Mouse (Mus musculus): ENCODE measurements at regions not wholly inside any gene's neighbourhood (a gene's known extent, or its start where the extent isn't known, plus 50 kb on each side); places are given as distances from the start of the nearest gene placed in this dataset.
A peak's percentile ranks its signal among the peaks of the same experiment; 100 is the strongest.

DNA sequence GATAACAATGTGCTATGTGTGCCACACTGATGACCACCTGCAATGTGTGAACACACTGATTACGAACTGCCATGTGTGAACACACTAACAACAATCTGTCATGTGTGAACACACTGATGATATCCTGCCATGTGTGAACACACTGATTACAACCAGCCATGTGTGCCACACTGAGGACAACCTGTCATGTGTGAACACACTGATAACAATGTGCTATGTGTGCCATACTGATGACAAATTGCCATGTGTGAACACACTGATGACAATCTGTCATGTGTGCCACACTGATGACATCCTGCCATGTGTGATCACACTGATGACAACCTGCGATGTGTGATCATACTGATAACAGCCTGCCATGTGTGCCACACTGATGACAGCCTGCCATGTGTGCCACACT lies 316.3 kb downstream of the Sox9 start:
- no peaks in the 10 kb centered on the region for H3K36me3 ChIP-seq
- no peaks in the 10 kb centered on the region for H3K9me3 ChIP-seq
- no peak overlapping the region for H3K4me3 ChIP-seq
- ATAC-seq (ENCODE audit: extremely low read depth, insufficient number of reproducible peaks, low FRiP score, low TSS enrichment), result no peak
- H3K4me2 ChIP-seq, result no peak overlapping the region
- no peak overlapping the region for H3K9ac ChIP-seq
- no peak overlapping the region for H3K27ac ChIP-seq (replicated peaks)
- H3K4me1 ChIP-seq, result peaks cover 33% of the 10 kb centered on the region
- H3K27me3 ChIP-seq (replicated peaks), result no peaks in the 10 kb centered on the region
- WGBS, result 86% methylated on average over 2 of the region's 2 CpGs

DNA sequence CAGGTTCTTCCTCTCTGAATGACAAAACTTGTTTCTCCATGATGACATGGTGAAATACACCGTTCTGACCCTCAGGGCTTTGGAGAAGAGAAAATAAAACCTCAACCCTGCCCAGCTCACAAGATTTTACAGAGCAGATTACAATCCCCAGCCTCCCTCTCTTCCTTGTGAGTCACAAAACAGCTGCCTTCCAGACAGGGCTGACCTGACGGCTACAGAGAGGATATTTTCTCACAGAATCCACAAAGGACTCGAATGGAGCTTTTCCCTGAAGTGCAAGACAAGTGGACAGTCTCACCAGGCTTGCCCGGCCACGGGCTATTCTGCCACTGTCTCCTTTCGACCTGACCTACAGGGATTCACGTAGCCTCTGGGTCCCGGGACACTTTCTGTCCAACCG lies 318.8 kb downstream of the Sox9 start:
- H3K9ac ChIP-seq, result 0 out of 2 replicates have a peak overlapping the region, but pooled peaks have one; percentile 42
- H3K27me3 ChIP-seq (replicated peaks), result 0 out of 2 replicates have a peak, but pooled peaks cover 3% of the 10 kb centered on the region
- no peak overlapping the region for H3K4me3 ChIP-seq
- no peak for ATAC-seq (ENCODE audit: extremely low read depth, insufficient number of reproducible peaks, low FRiP score, low TSS enrichment)
- no peak overlapping the region for H3K4me2 ChIP-seq
- WGBS, result 52% methylated on average over 9 of the region's 9 CpGs
- no peak overlapping the region for H3K27ac ChIP-seq (replicated peaks)
- no peaks in the 10 kb centered on the region for H3K36me3 ChIP-seq
- no peaks in the 10 kb centered on the region for H3K9me3 ChIP-seq
- peaks cover 29% of the 10 kb centered on the region for H3K4me1 ChIP-seq

DNA sequence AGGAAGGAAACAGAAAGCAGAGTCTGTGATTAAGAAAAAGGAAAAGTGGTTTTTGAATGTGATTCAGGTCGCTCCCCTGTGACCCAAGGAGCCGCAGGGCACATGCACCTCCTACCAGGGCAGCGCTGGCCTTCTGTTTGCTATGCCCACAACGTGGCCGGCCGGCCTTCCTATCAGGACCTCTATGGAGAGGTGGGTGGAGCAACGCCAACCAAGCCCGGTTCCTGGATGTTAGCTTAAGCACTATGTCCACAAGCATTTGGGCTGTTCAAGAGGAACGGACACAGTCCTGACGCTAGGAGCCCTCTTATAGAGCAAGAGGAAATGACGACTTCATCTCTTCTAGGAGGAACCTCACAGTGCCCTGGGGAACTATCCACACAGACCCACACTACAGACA lies 319.5 kb downstream of the Sox9 start:
- H3K27me3 ChIP-seq (replicated peaks), result 0 out of 2 replicates have a peak, but pooled peaks cover 3% of the 10 kb centered on the region
- 0 out of 2 replicates have a peak overlapping the region, but pooled peaks have one; percentile 10 for H3K4me3 ChIP-seq
- no peak overlapping the region for H3K27ac ChIP-seq (replicated peaks)
- no peak overlapping the region for H3K9ac ChIP-seq
- WGBS, result 55% methylated on average over 11 of the region's 11 CpGs
- H3K9me3 ChIP-seq, result no peaks in the 10 kb centered on the region
- no peaks in the 10 kb centered on the region for H3K36me3 ChIP-seq
- ATAC-seq (ENCODE audit: extremely low read depth, insufficient number of reproducible peaks, low FRiP score, low TSS enrichment), result no peak
- H3K4me2 ChIP-seq, result peak overlapping the region; percentile 43
- peaks cover 22% of the 10 kb centered on the region for H3K4me1 ChIP-seq

DNA sequence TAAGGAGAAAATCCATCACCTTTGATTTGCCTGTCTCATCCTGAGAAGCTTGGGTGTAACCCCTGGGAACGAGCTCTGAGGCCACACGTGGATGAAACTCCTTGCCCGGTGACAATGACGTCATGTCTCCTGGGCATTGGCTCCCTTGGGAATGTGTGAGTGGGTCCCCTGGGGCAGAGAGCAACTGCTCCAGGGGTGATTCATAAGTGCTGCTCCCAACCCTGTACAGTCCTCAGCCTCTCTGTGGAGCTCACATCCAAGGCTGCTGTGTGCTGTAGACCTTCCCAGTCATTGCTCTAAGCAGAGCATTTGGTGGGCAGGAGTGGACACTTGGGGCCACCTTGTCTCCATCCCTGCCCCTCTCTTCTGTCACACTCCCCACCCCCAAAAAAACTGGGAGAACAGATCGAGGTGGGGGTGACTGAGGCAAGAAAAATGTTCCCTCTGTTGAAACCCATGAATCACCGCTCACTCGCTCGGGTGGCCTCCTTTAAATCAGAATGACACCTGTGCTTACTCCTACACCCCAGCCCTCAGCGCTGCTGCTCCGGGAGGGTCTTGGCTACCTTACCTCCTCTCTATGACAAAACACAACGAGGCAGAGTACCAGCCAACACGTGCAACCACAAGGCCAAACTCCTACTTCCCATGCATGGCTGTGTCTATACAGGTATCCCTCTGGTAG lies 321.3 kb downstream of the Sox9 start:
- H3K36me3 ChIP-seq, result no peaks in the 10 kb centered on the region
- H3K4me1 ChIP-seq, result peaks cover 28% of the 10 kb centered on the region
- no peak overlapping the region for H3K9ac ChIP-seq
- no peak for ATAC-seq (ENCODE audit: extremely low read depth, insufficient number of reproducible peaks, low FRiP score, low TSS enrichment)
- 78% methylated on average over 12 of the region's 12 CpGs for WGBS
- H3K9me3 ChIP-seq, result no peaks in the 10 kb centered on the region
- H3K27me3 ChIP-seq (replicated peaks), result 0 out of 2 replicates have a peak, but pooled peaks cover 3% of the 10 kb centered on the region
- no peak overlapping the region for H3K4me3 ChIP-seq
- H3K4me2 ChIP-seq, result no peak overlapping the region
- no peak overlapping the region for H3K27ac ChIP-seq (replicated peaks)

DNA sequence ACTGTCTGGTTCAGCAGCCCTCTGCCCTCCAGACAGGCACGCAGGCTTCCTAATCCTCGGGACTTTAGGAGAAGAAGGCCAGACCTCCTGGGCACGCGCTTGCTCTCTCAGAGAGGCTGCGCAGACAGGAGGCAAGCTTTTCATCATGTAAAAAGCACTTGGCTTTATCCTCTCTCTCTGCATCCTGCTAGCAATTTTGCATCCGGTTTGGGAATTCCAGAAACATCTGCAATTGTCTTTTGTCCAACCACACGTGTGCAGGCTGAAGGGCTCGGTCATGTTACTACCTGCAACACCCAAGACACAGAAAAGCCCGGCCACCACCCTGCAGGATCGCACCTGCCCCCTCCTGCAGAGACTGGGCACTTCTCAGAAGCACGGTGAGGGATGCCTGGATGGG lies 323.3 kb downstream of the Sox9 start:
- WGBS, result 62% methylated on average over 11 of the region's 11 CpGs

DNA sequence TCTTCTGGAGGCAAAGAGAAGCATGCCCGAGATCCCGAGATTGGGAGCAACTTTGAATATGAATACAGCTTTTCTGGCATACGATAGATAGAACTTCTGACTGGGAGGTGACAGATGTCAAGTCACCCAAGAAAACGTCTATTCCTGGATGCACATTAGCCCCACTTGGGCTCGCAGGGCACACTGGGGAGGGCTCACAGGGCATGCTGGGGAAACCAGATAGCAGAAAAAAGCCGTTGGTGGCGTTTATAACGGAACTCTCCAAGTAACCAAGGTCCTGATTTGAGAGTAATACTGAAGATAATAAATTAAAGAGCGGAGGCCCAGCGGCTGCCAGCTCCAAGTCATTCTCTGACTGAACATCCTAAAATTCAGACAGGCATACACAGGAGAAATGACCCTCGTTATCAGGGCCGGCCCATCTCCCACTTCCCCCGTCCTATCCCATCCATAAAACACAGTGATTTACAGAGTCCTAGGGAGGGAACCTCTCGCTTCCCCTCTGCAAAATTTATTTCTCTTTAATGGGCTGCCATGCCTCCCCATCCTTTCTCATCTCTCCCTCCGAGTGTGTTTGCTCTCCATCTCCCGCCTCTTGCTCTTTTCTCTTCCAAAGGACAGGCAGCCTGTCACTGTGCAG lies 325.3 kb downstream of the Sox9 start:
- 66% methylated on average over 16 of the region's 16 CpGs for WGBS
- Histone ChIP-seq H3K4me3 (no peak overlapping the region), H3K27me3 (replicated peaks) (0 out of 2 replicates have a peak, but pooled peaks cover 3% of the 10 kb centered on the region), H3K4me2 (no peak overlapping the region), H3K4me1 (peaks cover 11% of the 10 kb centered on the region; the same call in 1 of the 2 replicates), H3K9me3 (no peaks in the 10 kb centered on the region), H3K36me3 (no peaks in the 10 kb centered on the region), H3K9ac (no peak overlapping the region), H3K27ac (replicated peaks) (no peak overlapping the region)
- no peak for ATAC-seq (ENCODE audit: extremely low read depth, insufficient number of reproducible peaks, low FRiP score, low TSS enrichment)

More for the DNA sequence above, 323.3 kb downstream of the Sox9 start:
- no peaks in the 10 kb centered on the region for H3K36me3 ChIP-seq
- 0 out of 2 replicates have a peak, but pooled peaks cover 3% of the 10 kb centered on the region for H3K27me3 ChIP-seq (replicated peaks)
- no peaks in the 10 kb centered on the region for H3K9me3 ChIP-seq
- H3K4me1 ChIP-seq, result peaks cover 26% of the 10 kb centered on the region
- no peak for ATAC-seq (ENCODE audit: extremely low read depth, insufficient number of reproducible peaks, low FRiP score, low TSS enrichment)
- no peak overlapping the region for H3K27ac ChIP-seq (replicated peaks)
- H3K4me3 ChIP-seq, result no peak overlapping the region
- H3K9ac ChIP-seq, result no peak overlapping the region
- no peak overlapping the region for H3K4me2 ChIP-seq

DNA sequence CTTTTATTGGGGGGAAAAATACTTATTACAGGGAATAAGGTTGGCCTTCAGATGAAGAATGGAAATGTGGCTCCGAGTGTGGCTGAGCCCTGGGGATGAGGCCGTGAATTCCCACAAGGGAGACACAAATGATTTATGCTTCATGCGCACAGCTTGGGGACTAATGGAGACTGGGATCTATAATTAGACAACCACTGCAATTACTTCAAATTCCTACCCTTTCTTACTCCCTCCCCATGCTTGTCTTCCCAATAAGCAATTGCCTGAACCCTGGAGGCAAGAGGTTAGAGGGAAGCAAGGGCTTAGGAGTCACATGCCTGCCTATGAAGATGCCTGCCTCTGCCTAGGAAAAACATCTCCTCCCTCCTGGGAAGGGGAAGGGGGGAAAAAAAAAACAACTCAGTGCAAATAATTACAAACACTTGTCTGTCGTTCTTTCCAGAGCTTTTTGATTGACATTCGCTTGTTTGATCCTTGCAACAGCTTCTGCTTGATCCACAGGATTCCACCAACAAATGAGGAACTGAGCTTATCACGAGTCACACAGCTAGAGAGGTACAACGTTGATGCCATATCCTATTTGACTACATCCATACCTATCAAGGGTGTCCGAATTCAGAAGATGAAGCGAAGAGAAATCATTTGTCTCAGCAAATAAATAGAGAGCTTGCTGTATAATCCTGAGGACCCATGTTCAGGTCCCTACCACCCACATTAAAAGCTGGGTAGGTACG lies 326.1 kb downstream of the Sox9 start:
- H3K4me2 ChIP-seq, result no peak overlapping the region
- H3K4me1 ChIP-seq, result peaks cover 12% of the 10 kb centered on the region
- H3K9me3 ChIP-seq, result no peaks in the 10 kb centered on the region
- 68% methylated on average over 10 of the region's 10 CpGs for WGBS
- ATAC-seq (ENCODE audit: extremely low read depth, insufficient number of reproducible peaks, low FRiP score, low TSS enrichment), result no peak
- H3K36me3 ChIP-seq, result no peaks in the 10 kb centered on the region
- no peak overlapping the region for H3K9ac ChIP-seq
- H3K27ac ChIP-seq (replicated peaks), result no peak overlapping the region
- H3K27me3 ChIP-seq (replicated peaks), result 0 out of 2 replicates have a peak, but pooled peaks cover 3% of the 10 kb centered on the region
- no peak overlapping the region for H3K4me3 ChIP-seq

DNA sequence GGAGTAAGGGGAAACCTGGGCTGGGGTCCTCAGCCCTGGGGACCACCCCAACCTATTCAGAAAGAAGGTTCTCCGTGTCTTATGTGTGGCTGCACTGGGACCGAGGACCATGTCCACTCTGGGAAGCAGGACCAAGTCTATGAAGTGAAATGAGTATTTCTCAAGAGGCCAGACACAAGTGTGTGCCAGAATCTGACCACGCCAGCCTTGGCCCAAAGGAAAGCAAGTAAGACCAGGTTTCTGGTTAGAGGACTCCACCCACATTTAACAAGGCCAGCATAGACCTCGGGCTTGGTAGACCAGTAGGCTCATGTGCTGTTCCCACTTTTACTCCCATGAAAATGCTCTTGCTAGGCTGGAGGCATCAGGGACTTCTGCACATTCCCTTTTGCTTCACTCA lies 327.1 kb downstream of the Sox9 start:
- H3K4me3 ChIP-seq, result no peak overlapping the region
- no peak for ATAC-seq (ENCODE audit: extremely low read depth, insufficient number of reproducible peaks, low FRiP score, low TSS enrichment)
- no peak overlapping the region for H3K27ac ChIP-seq (replicated peaks)
- no peak overlapping the region for H3K9ac ChIP-seq
- WGBS, result 87% methylated on average over 4 of the region's 4 CpGs
- H3K36me3 ChIP-seq, result no peaks in the 10 kb centered on the region
- H3K27me3 ChIP-seq (replicated peaks), result 0 out of 2 replicates have a peak, but pooled peaks cover 3% of the 10 kb centered on the region
- H3K4me1 ChIP-seq, result peaks cover 16% of the 10 kb centered on the region
- H3K9me3 ChIP-seq, result no peaks in the 10 kb centered on the region
- H3K4me2 ChIP-seq, result no peak overlapping the region

DNA sequence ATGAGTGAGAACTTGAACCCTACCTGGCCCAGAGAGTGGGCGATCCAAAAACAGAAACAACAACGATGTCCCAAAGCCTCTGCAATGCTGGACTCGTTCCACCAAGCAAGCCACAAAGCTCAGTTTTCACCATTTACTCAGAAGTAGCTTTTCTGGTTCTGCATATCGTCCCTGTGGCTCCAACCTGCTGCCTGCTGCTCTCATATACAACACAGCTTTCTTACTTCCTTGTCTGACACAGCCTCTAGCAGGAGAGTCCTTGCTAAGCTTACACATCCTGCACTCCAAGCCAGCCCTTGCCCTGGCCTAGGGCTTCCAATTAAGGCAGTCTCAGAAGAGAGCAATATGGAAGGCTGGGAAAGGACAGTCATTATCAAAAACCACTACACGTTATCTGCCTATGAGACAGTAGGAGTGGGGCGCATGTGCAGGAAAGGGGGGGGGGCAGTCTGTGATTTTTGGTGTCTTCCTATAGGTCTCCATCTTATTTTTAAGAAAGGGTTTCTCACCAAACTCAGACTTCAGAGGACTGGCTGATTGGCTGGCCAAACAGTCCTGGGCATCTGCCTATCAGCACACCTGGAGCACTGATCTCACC lies 331.3 kb downstream of the Sox9 start:
- Histone ChIP-seq H3K27me3 (replicated peaks) (no peaks in the 10 kb centered on the region), H3K36me3 (no peaks in the 10 kb centered on the region), H3K27ac (replicated peaks) (no peak overlapping the region), H3K4me3 (no peak overlapping the region), H3K9ac (no peak overlapping the region), H3K9me3 (no peaks in the 10 kb centered on the region), H3K4me2 (no peak overlapping the region), H3K4me1 (peaks cover 5% of the 10 kb centered on the region)
- no peak for ATAC-seq (ENCODE audit: extremely low read depth, insufficient number of reproducible peaks, low FRiP score, low TSS enrichment)
- WGBS, result 74% methylated on average over 6 of the region's 6 CpGs

DNA sequence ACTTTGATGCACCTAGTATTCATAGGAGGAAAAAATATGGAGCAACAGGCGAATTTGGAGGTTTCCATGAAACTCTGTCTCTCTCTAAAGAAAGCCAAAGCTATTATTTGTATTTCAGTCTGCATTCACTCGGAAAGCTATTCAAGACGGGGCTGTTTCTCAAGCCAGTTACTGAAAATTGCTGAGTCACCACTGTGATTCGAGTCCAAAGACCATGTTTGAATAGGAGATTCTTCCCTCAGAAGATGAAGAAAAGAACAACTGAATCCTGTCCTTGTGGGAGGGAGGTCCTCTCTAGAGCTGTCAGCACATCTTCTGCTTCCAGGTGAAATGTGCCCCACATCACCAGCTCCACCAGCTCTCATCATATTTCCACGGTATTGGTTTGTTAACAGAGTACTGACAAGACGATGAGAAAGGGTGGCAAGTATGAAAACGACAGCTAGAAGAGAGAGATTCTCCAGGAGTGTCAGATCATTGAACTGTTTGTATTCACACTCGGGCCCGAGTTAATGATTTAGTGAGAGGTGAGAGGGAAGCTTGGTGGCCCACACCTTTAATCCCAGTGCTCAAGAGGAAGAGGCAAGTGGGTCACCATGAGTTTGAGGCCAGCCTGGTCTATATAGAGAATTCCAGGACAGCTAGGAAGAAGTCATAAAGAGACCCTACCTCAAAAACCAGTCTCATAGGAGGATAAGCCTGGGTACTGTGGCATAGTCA lies 335.3 kb downstream of the Sox9 start:
- WGBS, result 69% methylated on average over 9 of the region's 9 CpGs
- Histone ChIP-seq H3K27ac (replicated peaks) (no peak overlapping the region), H3K4me3 (no peak overlapping the region), H3K27me3 (replicated peaks) (no peaks in the 10 kb centered on the region), H3K4me1 (peaks cover 24% of the 10 kb centered on the region), H3K4me2 (no peak overlapping the region), H3K9ac (no peak overlapping the region), H3K36me3 (no peaks in the 10 kb centered on the region), H3K9me3 (no peaks in the 10 kb centered on the region)
- no peak for ATAC-seq (ENCODE audit: extremely low read depth, insufficient number of reproducible peaks, low FRiP score, low TSS enrichment)

DNA sequence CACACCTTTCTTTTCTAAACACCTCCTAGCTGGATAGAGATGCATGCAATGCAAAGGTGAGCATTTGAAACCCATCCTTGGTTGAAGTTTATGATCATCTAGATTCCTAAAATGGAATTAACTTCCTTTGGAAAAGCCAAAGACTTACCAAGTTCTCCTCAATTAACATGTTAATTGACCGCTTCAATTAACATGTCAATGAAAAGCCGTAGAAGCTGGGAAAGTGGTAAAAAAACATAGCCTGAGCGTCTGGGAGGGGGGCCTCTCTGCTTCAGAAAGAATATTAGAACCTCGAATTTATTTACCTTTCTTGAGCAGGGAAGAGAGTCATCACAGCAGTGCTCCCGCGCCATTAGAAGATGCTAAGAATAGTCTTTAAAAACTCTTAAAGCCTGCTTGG lies 338.5 kb downstream of the Sox9 start:
- WGBS, result 56% methylated on average over 6 of the region's 6 CpGs
- no peak overlapping the region for H3K27ac ChIP-seq (replicated peaks)
- no peak overlapping the region for H3K4me2 ChIP-seq
- peaks cover 28% of the 10 kb centered on the region for H3K4me1 ChIP-seq
- H3K9me3 ChIP-seq, result no peaks in the 10 kb centered on the region
- H3K27me3 ChIP-seq (replicated peaks), result no peaks in the 10 kb centered on the region
- H3K4me3 ChIP-seq, result no peak overlapping the region
- no peak overlapping the region for H3K9ac ChIP-seq
- no peak for ATAC-seq (ENCODE audit: extremely low read depth, insufficient number of reproducible peaks, low FRiP score, low TSS enrichment)
- no peaks in the 10 kb centered on the region for H3K36me3 ChIP-seq
